Mouse (Mus musculus): ENCODE results near the gene Popdc2.

- TF ChIP-seq CTCF (IDR thresholded peaks at IDR 0.05; ENCODE audit: insufficient read depth, low read depth, low read length) (no peak), POLR2A (IDR thresholded peaks at IDR 0.05; ENCODE audit: insufficient read depth, low read depth, low read length) (no peak)
These were observed 37.7 kb upstream of the Popdc2 start for GRCm38 (mm10) chr16:38324311-38324710.
